Mouse (Mus musculus) retina, embryonic 14.5 days (tissue): ENCODE measurements around the gene Bach2.

Source experiments
- DNase-seq: peaks from one replicate; pipeline ENCODE4 v3.0.0-alpha.2; 2015; ENCODE audit warnings: low spot score

Bach2 gene

GRCm38 (mm10) chr4:32489186-32489585 is 250.6 kb downstream of the Bach2 start:
- DNase-seq: no peak

- DNase-seq: no peak
These were observed 252.6 kb downstream of the Bach2 start for GRCm38 (mm10) chr4:32491176-32491575.

GRCm38 (mm10) chr4:32492834-32493233 is 254.2 kb downstream of the Bach2 start:
- DNase-seq: no peak

GRCm38 (mm10) chr4:32501780-32502179 is 263.2 kb downstream of the Bach2 start:
- no peak for DNase-seq

GRCm38 (mm10) chr4:32502181-32502580 is 263.6 kb downstream of the Bach2 start:
- DNase-seq: no peak

- no peak for DNase-seq
These were observed 265.6 kb downstream of the Bach2 start for GRCm38 (mm10) chr4:32504236-32504635.

GRCm38 (mm10) chr4:32506306-32506808 is 267.8 kb downstream of the Bach2 start:
- no peak for DNase-seq

- DNase-seq: no peak
These were observed 268.4 kb downstream of the Bach2 start for GRCm38 (mm10) chr4:32507041-32507440.

GRCm38 (mm10) chr4:32508572-32508971 is 270.0 kb downstream of the Bach2 start:
- DNase-seq: no peak

- no peak for DNase-seq
These were observed 270.4 kb downstream of the Bach2 start for GRCm38 (mm10) chr4:32508996-32509395.

GRCm38 (mm10) chr4:32509832-32510612 is 271.4 kb downstream of the Bach2 start:
- DNase-seq: peak; percentile 48

- no peak for DNase-seq
These were observed 272.3 kb downstream of the Bach2 start for GRCm38 (mm10) chr4:32510940-32511339.

- DNase-seq: no peak
These were observed 277.5 kb downstream of the Bach2 start for GRCm38 (mm10) chr4:32516126-32516525.

- DNase-seq: no peak
These were observed 280.4 kb downstream of the Bach2 start for GRCm38 (mm10) chr4:32518842-32519578.

- DNase-seq: no peak
These were observed 282.2 kb downstream of the Bach2 start for GRCm38 (mm10) chr4:32520628-32521360.

- DNase-seq: no peak
These were observed 282.7 kb downstream of the Bach2 start for GRCm38 (mm10) chr4:32521361-32521740.

GRCm38 (mm10) chr4:32522013-32522412 is 283.4 kb downstream of the Bach2 start:
- DNase-seq: no peak

- no peak for DNase-seq
These were observed 285.7 kb downstream of the Bach2 start for GRCm38 (mm10) chr4:32524282-32524681.

- no peak for DNase-seq
These were observed 286.4 kb downstream of the Bach2 start for GRCm38 (mm10) chr4:32525000-32525399.

GRCm38 (mm10) chr4:32526228-32526836 is 287.7 kb downstream of the Bach2 start:
- no peak for DNase-seq

GRCm38 (mm10) chr4:32529443-32529995 is 290.9 kb downstream of the Bach2 start:
- DNase-seq: no peak
